Mouse (Mus musculus): Measurements from ENCODE around the gene Htr6. TPM values are rescaled to one million over a fixed set of nuclear protein-coding genes. Genes with fewer than 3 reads are reported as not detected.

Gene Htr6
- polyA plus RNA-seq, 1 experiment from 2014 or later, result not detected

DNA sequence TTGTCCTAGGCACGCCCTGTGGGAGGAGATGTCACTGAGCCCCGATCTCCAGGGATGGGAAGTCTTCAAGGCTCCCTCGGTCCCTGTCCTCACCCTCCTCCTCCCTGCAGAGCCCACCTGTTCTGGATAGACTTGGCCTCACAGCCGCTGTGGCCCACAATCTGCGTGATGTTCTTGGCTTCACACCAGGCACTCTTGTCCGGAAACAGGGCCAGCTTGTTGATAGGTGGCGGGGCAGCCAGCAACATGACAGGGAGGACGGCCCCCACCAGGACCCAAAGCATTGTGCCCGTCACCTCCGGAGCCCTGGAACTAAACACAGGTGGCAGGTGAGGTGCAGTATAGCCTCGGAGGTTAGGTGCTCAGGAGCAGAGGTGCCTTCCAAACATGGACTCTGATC, 10.0 kb upstream of the Htr6 start:
- ATAC-seq, result no peak
- H3K9me3 ChIP-seq (replicated peaks), result no peaks in the 10 kb centered on the region
- 52% methylated on average over 11 of the region's 11 CpGs for WGBS (ENCODE audit: insufficient replicate concordance)

DNA sequence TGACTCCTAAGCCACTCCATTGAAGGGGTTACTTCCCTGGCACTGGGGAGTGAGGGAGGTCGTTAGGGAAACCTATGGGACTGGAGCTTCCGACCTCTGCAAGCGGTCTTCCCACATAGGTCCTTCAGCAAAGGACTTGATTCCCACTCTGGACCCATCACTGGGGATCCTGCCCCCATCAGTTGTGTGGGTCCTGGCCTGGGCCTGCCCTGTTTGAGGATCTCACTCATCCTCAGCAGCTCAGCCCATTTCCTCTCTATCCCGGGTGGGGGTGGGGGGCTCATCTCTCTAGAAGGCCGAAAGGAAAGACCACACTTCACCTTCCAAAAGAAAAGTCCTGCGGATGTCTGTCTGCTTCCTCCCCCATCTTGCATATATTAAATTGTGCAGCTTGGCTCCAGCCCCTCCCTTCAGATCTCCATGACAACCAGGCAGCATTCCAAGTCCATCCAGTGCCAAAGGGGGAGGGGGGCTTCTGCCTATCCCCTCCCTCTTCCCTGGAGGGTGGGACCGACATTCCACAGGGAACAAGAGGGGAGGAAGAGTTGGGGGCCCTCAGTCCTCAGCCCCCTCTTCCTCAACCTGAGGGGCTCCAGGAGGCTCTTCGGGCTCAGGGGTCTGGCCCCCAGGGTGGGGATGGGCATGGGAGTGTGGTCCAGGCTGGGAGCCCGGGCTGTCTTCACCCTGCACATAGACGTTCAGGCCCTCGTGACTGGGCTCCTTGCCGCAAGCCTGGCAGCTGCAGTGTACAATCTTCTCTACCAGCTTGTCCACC, 7.6 kb upstream of the Htr6 start:
- ATAC-seq, result no peak

More for the DNA sequence above, 10.0 kb upstream of the Htr6 start:
- peaks cover 91% of the 10 kb centered on the region for H3K27me3 ChIP-seq (replicated peaks)
- no peak overlapping the region for H3K9ac ChIP-seq
- no peak overlapping the region for H3K4me2 ChIP-seq
- H3K27ac ChIP-seq, result no peak overlapping the region
- no peaks in the 10 kb centered on the region for H3K36me3 ChIP-seq
- H3K4me3 ChIP-seq, result no peak overlapping the region
- H3K4me1 ChIP-seq, result no peaks in the 10 kb centered on the region

DNA sequence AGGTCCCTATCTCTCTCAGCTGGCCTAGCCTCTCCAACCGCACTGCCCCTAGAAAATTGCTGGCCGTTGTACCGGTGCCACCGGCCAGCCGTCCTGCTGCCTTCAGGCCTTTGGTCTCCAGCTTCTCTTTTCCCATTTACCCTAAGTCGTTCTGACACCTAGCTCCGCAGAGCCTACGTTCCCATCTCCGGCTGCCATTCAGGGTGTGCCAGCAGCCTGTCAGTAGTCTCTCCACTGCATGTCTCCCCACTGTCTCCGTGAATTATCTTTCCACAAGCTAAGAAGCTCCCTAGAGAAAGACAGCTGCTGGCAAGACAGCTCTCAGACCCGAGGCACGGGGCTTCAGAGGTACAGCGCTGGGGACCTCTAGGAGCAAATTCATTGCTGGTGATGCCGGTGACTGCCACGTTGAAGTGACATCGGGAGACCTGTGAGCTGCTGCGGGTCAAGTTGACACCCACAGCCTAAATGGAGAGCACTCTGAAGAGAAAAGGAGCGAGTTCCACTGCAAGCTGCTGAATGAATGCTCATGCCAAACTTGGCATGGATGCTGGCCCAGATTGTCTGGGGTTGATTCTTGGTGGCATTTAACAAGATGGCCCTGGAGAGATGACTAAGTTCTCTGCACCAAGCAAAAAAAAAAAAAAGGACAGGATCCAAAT, 6.0 kb upstream of the Htr6 start:
- Histone ChIP-seq H3K9me3 (replicated peaks) (no peaks in the 10 kb centered on the region), H3K4me2 (no peak overlapping the region), H3K36me3 (no peaks in the 10 kb centered on the region), H3K4me1 (no peaks in the 10 kb centered on the region), H3K4me3 (no peak overlapping the region), H3K9ac (no peak overlapping the region), H3K27ac (no peak overlapping the region), H3K27me3 (replicated peaks) (peaks cover 71% of the 10 kb centered on the region)
- ATAC-seq, result no peak
- 67% methylated on average over 18 of the region's 18 CpGs for WGBS (ENCODE audit: insufficient replicate concordance)

More for the DNA sequence above, 7.6 kb upstream of the Htr6 start:
- H3K4me1 ChIP-seq, result no peaks in the 10 kb centered on the region
- no peak overlapping the region for H3K27ac ChIP-seq
- H3K36me3 ChIP-seq, result no peaks in the 10 kb centered on the region
- WGBS (ENCODE audit: insufficient replicate concordance), result 43% methylated on average over 12 of the region's 12 CpGs
- no peak overlapping the region for H3K4me3 ChIP-seq
- no peak overlapping the region for H3K4me2 ChIP-seq
- no peaks in the 10 kb centered on the region for H3K9me3 ChIP-seq (replicated peaks)
- H3K9ac ChIP-seq, result no peak overlapping the region
- H3K27me3 ChIP-seq (replicated peaks), result peaks cover 71% of the 10 kb centered on the region

DNA sequence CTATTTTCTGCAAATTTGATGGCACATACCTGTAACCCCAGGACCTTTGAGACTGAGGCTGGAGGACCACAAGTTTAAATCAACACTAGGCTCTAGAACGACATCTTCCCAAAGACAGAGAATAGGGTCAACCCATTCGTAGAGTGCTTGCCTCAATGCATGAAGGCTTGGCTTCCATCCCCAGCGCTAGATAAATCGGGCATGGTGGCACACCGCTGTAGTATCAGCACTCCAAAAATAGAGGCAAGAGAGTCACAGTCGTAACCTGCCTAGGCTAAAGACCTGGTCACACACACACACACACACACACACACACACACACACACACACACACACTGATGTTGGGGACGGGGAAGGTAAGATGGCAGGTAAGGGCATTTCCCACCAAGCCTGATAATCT, 4.9 kb upstream of the Htr6 start:
- WGBS (ENCODE audit: insufficient replicate concordance), result 75% methylated on average over 7 of the region's 7 CpGs
- H3K27me3 ChIP-seq (replicated peaks), result peaks cover 75% of the 10 kb centered on the region
- no peaks in the 10 kb centered on the region for H3K36me3 ChIP-seq
- 0 out of 2 replicates have a peak, but pooled peaks cover 3% of the 10 kb centered on the region for H3K4me1 ChIP-seq
- H3K9me3 ChIP-seq (replicated peaks), result no peaks in the 10 kb centered on the region
- no peak overlapping the region for H3K9ac ChIP-seq
- no peak overlapping the region for H3K27ac ChIP-seq
- ATAC-seq, result no peak
- H3K4me2 ChIP-seq, result no peak overlapping the region
- H3K4me3 ChIP-seq, result no peak overlapping the region

DNA sequence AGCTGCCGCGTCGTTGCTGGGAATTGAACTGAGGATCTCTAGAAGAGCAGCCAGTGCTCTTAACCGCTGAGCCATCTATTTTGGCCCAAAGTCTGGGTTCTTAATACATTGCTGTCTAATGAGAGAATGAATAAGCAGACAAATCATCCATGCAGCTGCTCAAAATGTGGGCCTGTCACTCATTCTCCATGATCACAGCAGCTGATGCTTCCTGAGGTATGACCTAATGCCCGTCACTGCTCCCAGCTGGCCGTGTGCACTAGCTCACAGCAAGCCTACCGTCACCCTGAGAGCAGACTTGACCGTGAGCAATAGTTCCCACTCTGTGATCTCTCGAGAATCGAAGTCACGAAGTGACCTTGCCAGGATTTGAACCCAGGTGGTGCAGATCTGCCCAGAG, 4.1 kb upstream of the Htr6 start:
- H3K27me3 ChIP-seq (replicated peaks), result peaks cover 75% of the 10 kb centered on the region
- ATAC-seq, result no peak
- WGBS (ENCODE audit: insufficient replicate concordance), result 67% methylated on average over 11 of the region's 11 CpGs

DNA sequence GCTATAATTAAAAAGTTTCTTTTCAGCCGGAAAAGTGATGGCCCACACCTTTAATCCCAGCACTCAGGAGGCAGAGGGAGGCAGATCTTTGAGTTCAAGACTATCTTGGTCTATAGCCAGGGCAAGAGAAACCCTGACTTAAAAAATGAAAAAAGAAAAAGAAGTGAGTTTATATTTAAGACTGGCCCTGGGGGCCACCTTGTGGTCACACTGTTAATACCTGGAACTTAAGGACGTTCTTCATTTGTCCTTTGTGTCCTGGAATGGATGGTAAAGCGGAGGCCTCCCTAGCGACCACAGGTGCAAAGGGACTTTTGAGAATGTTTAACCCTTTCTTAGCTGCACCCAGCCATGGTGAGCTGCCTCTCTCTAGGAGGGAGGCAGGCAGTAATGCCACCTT, 3.4 kb upstream of the Htr6 start:
- peaks cover 75% of the 10 kb centered on the region for H3K27me3 ChIP-seq (replicated peaks)
- no peaks in the 10 kb centered on the region for H3K36me3 ChIP-seq
- H3K4me3 ChIP-seq, result no peak overlapping the region
- no peak overlapping the region for H3K27ac ChIP-seq
- H3K9ac ChIP-seq, result no peak overlapping the region
- peaks cover 8% of the 10 kb centered on the region; the same call in 1 of the 2 replicates for H3K4me1 ChIP-seq
- WGBS (ENCODE audit: insufficient replicate concordance), result 18% methylated on average over 4 of the region's 4 CpGs
- H3K9me3 ChIP-seq (replicated peaks), result no peaks in the 10 kb centered on the region
- no peak overlapping the region for H3K4me2 ChIP-seq
- no peak for ATAC-seq

More for the DNA sequence above, 4.1 kb upstream of the Htr6 start:
- Histone ChIP-seq H3K27ac (no peak overlapping the region), H3K4me2 (no peak overlapping the region), H3K4me1 (peaks cover 6% of the 10 kb centered on the region; the same call in 1 of the 2 replicates), H3K9me3 (replicated peaks) (no peaks in the 10 kb centered on the region), H3K9ac (no peak overlapping the region), H3K36me3 (no peaks in the 10 kb centered on the region), H3K4me3 (no peak overlapping the region)

DNA sequence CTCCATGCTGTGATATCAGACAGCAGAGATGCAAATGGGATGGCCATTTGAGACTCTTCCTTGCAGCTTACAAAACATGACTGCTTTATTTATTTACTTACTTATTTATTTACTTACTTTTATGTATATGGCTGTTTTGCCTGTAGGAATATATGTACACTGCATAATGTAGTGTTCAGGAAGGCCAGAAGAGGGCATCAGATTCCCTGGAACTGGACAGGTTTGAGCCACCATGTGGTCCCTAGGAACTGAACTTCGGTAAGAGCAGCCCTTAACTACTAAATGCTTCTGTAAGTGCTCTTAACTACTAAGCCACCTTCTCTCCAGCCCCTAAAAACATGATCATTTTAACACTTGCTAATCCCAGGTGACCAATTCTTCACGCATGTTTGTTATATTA, 2.9 kb upstream of the Htr6 start:
- no peaks in the 10 kb centered on the region for H3K9me3 ChIP-seq (replicated peaks)
- no peaks in the 10 kb centered on the region for H3K36me3 ChIP-seq
- H3K4me2 ChIP-seq, result no peak overlapping the region
- H3K27me3 ChIP-seq (replicated peaks), result peaks cover 75% of the 10 kb centered on the region
- ATAC-seq, result no peak
- peaks cover 8% of the 10 kb centered on the region; the same call in 1 of the 2 replicates for H3K4me1 ChIP-seq
- H3K9ac ChIP-seq, result no peak overlapping the region
- H3K27ac ChIP-seq, result no peak overlapping the region
- 44% methylated on average over 2 of the region's 2 CpGs for WGBS (ENCODE audit: insufficient replicate concordance)
- H3K4me3 ChIP-seq, result no peak overlapping the region

DNA sequence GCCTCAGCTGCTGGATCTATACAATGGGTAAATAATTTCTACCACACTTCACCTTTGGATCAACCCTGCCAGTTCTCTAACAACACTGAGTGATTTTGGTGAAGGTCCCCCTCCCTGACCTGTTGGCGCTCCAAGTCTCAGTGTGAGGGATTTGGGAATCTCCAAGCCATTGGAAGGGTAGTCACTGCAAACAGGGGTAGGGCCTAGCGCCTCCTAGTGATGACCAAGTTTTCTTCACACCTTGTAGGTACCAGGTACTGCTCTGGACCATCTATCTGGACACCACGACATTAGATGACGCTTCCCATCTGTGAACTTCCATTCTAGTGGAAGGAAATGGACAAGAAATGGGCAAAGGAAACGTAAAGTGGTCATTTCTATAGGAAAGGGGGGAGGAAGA, 545 bp upstream of the Htr6 start:
- Histone ChIP-seq H3K4me1 (peaks cover 8% of the 10 kb centered on the region; the same call in 1 of the 2 replicates), H3K27ac (no peak overlapping the region), H3K4me3 (peak overlapping the region; percentile 44; the same call in 1 of the 2 replicates), H3K36me3 (no peaks in the 10 kb centered on the region), H3K27me3 (replicated peaks) (peaks cover 76% of the 10 kb centered on the region), H3K9me3 (replicated peaks) (no peaks in the 10 kb centered on the region), H3K9ac (no peak overlapping the region), H3K4me2 (peak overlapping the region; percentile 61; the same call in 1 of the 2 replicates)
- WGBS (ENCODE audit: insufficient replicate concordance), result 11% methylated on average over 5 of the region's 5 CpGs
- ATAC-seq, result no peak

DNA sequence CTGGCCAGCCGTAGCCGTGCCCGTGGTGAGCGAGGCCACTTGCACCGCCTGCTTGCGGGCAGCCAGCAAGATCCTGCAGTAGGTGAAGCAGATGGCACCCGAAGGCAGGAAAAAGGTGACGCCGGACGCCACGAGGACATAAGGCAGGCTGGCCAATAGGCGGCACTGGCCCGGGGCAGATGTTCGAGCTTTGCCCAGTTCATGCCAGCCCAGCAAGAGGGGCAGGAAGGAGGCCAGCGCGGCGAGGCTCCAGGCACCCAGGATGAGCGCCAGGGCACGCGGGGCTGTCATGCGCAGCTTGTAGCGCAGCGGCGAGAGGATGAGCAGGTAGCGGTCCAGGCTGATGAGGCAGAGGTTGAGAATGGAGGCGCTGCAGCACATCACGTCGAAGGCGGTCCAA, 1.3 kb downstream of the Htr6 start:
- H3K27me3 ChIP-seq (replicated peaks), result peaks cover 89% of the 10 kb centered on the region
- H3K4me3 ChIP-seq, result no peak overlapping the region
- no peak for ATAC-seq
- no peak overlapping the region for H3K27ac ChIP-seq
- H3K4me1 ChIP-seq, result peaks cover 8% of the 10 kb centered on the region; the same call in 1 of the 2 replicates
- H3K9ac ChIP-seq, result no peak overlapping the region
- H3K36me3 ChIP-seq, result no peaks in the 10 kb centered on the region
- H3K4me2 ChIP-seq, result no peak overlapping the region
- H3K9me3 ChIP-seq (replicated peaks), result no peaks in the 10 kb centered on the region
- 15% methylated on average over 29 of the region's 29 CpGs for WGBS (ENCODE audit: insufficient replicate concordance)

DNA sequence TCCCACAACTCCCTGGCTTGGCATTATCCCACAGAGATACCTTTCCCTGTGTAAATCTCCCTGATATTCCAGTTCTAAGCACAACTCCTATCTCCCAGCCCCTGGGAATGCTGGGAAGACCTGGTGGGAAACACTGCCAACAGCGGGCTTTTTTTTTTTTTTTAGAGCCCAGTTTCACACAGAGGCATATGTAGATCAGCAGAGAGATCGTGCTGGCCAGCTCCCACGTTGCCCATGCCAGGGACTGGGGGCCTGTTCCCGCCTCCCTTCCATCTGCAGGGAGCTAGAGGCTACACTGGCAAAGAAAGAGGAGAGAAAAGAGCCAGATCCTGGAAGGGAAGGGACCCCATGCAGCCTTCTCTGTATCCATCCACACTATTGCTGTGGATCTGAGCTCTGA, 7.1 kb downstream of the Htr6 start:
- no peak overlapping the region for H3K27ac ChIP-seq
- peaks cover 70% of the 10 kb centered on the region for H3K27me3 ChIP-seq (replicated peaks)
- H3K36me3 ChIP-seq, result no peaks in the 10 kb centered on the region
- H3K9ac ChIP-seq, result no peak overlapping the region
- H3K4me1 ChIP-seq, result no peaks in the 10 kb centered on the region
- no peak for ATAC-seq
- WGBS (ENCODE audit: insufficient replicate concordance), result 15% methylated on average over 4 of the region's 4 CpGs
- no peak overlapping the region for H3K4me2 ChIP-seq
- H3K9me3 ChIP-seq (replicated peaks), result no peaks in the 10 kb centered on the region
- H3K4me3 ChIP-seq, result no peak overlapping the region

DNA sequence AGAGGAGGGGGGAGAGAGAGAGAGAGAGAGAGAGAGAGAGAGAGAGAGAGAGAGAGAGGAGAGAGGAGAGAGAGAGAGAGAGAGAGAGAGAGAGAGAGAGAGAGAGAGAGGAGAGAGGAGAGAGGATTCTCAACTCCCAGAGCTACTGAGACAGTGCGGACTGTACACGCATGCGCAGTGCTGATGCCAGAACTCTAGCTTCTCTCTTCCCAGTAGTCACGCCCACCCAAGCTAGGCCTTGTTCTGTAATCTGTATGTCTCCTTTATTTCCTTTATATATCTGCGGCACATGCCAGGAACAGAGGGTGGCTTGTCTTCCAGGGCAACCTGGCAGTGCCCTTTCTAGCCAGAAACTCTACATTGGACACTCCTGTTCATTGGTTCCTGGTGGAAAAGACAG, 10.5 kb downstream of the Htr6 start:
- Histone ChIP-seq H3K27ac (no peak overlapping the region), H3K4me1 (no peaks in the 10 kb centered on the region), H3K9me3 (replicated peaks) (no peaks in the 10 kb centered on the region), H3K9ac (no peak overlapping the region), H3K4me3 (no peak overlapping the region), H3K4me2 (no peak overlapping the region), H3K27me3 (replicated peaks) (peaks cover 48% of the 10 kb centered on the region), H3K36me3 (no peaks in the 10 kb centered on the region)
- WGBS (ENCODE audit: insufficient replicate concordance), result 73% methylated on average over 5 of the region's 5 CpGs
- no peak for ATAC-seq

DNA sequence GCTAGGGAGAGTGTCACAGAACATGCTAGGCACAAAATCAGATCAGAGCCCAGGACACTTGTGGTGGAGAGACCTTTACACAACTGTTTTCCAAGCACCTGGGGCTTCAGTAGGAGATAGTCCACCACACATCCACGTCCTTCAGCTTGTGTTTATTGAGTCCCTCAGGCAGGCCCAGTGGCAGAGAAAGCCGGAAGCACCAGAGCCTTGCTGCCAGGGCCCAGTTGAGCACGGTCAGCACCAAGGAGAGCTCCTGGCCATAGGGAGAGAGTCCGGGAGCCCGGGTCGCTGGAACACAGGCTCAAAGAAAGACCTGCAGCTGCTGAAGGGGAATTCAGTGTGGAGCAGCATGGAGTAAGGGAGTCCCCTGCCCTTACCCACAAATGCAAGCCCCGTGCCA, 15.8 kb downstream of the Htr6 start:
- Histone ChIP-seq H3K4me2 (no peak overlapping the region), H3K27ac (no peak overlapping the region), H3K27me3 (replicated peaks) (peaks cover 19% of the 10 kb centered on the region), H3K9me3 (replicated peaks) (no peaks in the 10 kb centered on the region), H3K4me3 (no peak overlapping the region), H3K4me1 (no peaks in the 10 kb centered on the region), H3K9ac (no peak overlapping the region), H3K36me3 (no peaks in the 10 kb centered on the region)
- ATAC-seq, result no peak
- 9% methylated on average over 7 of the region's 7 CpGs for WGBS (ENCODE audit: insufficient replicate concordance)
